Mouse (Mus musculus): Measurements from ENCODE around the gene Sec24c.

DNA sequence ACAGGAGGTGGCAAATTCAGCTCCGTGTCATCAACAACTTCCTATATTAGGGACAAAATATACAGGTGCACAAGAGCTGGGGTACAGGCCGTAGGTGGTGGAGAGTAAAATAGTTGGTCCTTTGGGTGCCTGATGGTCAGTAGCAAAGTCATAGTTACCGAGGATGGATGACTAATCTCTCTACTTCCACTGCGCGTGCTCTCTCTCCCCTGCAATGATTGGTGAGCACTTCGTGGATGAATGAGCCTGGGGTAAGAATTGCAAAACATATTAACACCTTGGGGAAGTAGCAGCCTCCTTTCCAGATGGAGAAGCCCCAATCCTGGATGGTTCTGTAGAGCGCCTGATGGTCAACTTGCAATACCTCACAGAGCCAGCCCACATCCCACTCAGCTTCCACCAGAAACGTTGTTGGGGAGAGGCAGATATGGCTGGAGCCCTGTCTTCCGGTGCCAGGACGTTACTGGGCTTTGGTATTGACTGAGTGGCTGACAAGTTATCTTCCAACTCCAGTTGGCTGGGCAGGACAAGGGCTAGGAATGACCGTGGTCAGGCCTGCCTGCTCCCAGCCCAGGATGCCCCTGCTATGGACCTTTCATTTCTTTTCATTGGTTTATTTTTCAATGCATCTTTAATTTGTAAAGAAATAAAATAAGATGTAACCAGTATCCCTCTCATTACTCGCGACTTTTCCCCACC lies 20.2 kb downstream of the Sec24c start:
- TF ChIP-seq ZNF384 (IDR thresholded peaks at IDR 0.05; ENCODE audit: low read depth, low read length) (no peak), MAFK (IDR thresholded peaks at IDR 0.05; ENCODE audit: insufficient read depth, low read depth, low read length) (no peak), HCFC1 (IDR thresholded peaks at IDR 0.05; ENCODE audit: borderline replicate concordance, insufficient read depth, low read length) (no peak)
